Mouse (Mus musculus): ENCODE measurements at regions not wholly inside any gene's neighbourhood (a gene's known extent, or its start where the extent isn't known, plus 50 kb on each side); places are given as distances from the start of the nearest gene placed in this dataset.

DNA sequence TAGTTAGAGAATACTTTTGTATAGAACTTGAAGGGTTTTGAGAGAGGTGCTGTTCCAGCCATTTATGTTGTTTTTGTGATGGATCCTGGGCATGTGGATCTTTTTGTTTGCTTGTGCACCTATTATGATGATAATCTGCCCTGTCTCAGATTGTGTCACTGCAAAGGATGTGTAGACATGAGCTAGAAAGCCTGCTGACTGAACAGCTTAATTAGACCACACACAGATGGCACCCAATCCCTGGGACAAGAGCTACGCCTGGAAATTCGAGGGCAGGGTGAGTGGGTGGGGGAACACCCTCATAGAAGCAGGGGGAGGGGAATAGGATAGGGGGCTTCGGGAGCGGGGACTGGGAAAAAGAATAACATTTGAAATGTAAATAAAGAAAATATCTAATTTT is 378.3 kb downstream of the Ostf1 start:
- H3K9ac ChIP-seq (ENCODE audit: low read depth, low read length): no peak overlapping the region
- H3K9me3 ChIP-seq (ENCODE audit: control insufficient read depth, low read length): no peaks in the 10 kb centered on the region
- no peaks in the 10 kb centered on the region for H3K36me3 ChIP-seq (ENCODE audit: control insufficient read depth, insufficient read depth, low read length)
- WGBS: 88% methylated on average over 4 of the region's 4 CpGs
- no peak overlapping the region for H3K4me2 ChIP-seq (replicated peaks; ENCODE audit: low read depth, low read length)
- H3K4me3 ChIP-seq (ENCODE audit: low read length): no peak overlapping the region
- no peak for ATAC-seq (ENCODE audit: low FRiP score, low TSS enrichment)
- peaks cover 8% of the 10 kb centered on the region; the same call in 1 of the 2 replicates for H3K4me1 ChIP-seq (ENCODE audit: control insufficient read depth, insufficient read depth, low read length)
- no peak overlapping the region for H3K27ac ChIP-seq (ENCODE audit: low read depth, low read length)
- no peaks in the 10 kb centered on the region for H3K27me3 ChIP-seq (ENCODE audit: control insufficient read depth, insufficient read depth, low read length)

Measured in kidney, embryonic 14.5 days (tissue).